Mouse (Mus musculus) neural tube, embryonic 15.5 days (tissue): ENCODE measurements around the gene Ptprm. TPM values are rescaled to one million over a fixed set of nuclear protein-coding genes. Genes with fewer than 3 reads are reported as not detected.

ENCODE experiments used
- ATAC-seq: fragments of 200-750 bp; cut with Nextera tagmentation; 2 replicates; pipeline ENCODE4 v1.8.0; 2017; ENCODE audit warnings: mild to moderate bottlenecking, moderate TSS enrichment, moderate library complexity; ENCODE audit not compliant: low FRiP score
- H3K27ac ChIP-seq: fragments of 300-500 bp; sonication (generic); replicated peaks from 2 replicates; pipeline ENCODE4 v1.5.1; 2015; ENCODE audit warnings: mild to moderate bottlenecking, inconsistent platforms
- H3K27me3 ChIP-seq: fragments of 300-500 bp; sonication (generic); replicated peaks from 2 replicates; pipeline ENCODE4 v1.6.1; 2015; ENCODE audit warnings: inconsistent platforms
- H3K36me3 ChIP-seq: fragments of 300-500 bp; sonication (generic); 2 replicates; pipeline ENCODE4 v1.6.1; 2015; ENCODE audit warnings: inconsistent platforms
- H3K4me1 ChIP-seq: fragments of 300-500 bp; sonication (generic); 2 replicates; pipeline ENCODE4 v1.6.1; 2015; ENCODE audit warnings: inconsistent platforms
- H3K4me2 ChIP-seq: fragments of 300-500 bp; sonication (generic); 2 replicates; pipeline ENCODE4 v1.6.1; 2015; ENCODE audit warnings: inconsistent platforms, mild to moderate bottlenecking, moderate library complexity
- H3K4me3 ChIP-seq: fragments of 300-500 bp; sonication (generic); replicated peaks from 2 replicates; pipeline ENCODE4 v1.5.1; 2015; ENCODE audit warnings: mild to moderate bottlenecking, inconsistent platforms
- H3K9ac ChIP-seq: fragments of 300-500 bp; sonication (generic); replicated peaks from 2 replicates; pipeline ENCODE4 v1.6.1; 2015; ENCODE audit warnings: mild to moderate bottlenecking, inconsistent platforms
- H3K9me3 ChIP-seq: fragments of 300-500 bp; sonication (generic); replicated peaks from 2 replicates; pipeline ENCODE4 v1.6.1; 2016; ENCODE audit warnings: inconsistent platforms
- WGBS: fragments of 180-500 bp; shearing (Covaris S2); methylation state at CpG from one replicate; pipeline ENCODE4 v1.1.7; 2015; ENCODE audit warnings: mixed read lengths; 5-methylcytosine and 5-hydroxymethylcytosine counted together
- polyA plus RNA-seq: library from polyadenylated mRNA; unstranded; fragments of >200 nt; fragmentation: Nextera tagmentation; extraction: Ambion mirVana; gene quantifications from 2 replicates; pipeline ENCODE4 v1.2.1, GENCODE M21; 2015

The Ptprm gene
- polyA plus RNA-seq, 1 experiment from 2014 or later = 25.3 TPM

DNA sequence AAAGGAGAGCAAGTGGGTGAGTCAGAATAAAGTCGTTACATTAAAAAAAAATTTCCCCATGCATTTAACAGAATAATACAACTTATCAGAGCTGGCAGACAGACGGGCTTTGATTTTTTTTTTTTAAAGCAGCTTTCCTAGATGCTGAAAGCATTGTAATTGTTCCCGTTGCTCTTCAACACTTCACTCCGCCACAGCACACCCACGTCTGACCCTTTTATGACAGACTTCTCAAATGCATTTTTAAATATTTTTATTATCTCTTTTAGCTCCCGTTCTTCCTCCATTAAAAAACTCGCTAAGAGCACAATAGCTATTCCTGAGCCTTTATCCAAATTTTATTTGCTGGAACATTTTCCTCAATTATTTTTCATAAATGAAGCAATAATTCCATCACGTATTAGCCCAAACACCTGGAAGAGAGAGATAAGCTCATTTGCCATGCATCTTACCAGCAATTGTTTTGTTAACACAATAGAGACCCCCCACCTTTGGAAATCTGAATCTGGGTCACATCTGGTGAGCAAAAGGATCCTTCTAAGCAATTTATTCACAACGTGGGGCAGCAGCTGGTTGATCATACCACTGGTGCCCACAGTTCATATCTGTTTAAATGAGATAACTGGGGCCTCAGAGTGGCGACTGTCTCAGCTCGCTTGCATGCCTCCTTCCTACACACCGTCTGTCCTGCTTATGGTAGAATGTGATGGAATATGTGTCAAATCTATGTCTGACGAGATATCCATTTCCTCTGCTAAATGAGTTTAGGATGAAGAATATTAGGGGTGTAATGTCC is 463.0 kb downstream of the Ptprm start:
- ATAC-seq = no peak
- H3K27ac ChIP-seq = no peak overlapping the region
- no peaks in the 10 kb centered on the region for H3K27me3 ChIP-seq
- no peaks in the 10 kb centered on the region; the same call in 1 of the 2 replicates for H3K4me1 ChIP-seq
- no peaks in the 10 kb centered on the region for H3K9me3 ChIP-seq
- no peaks in the 10 kb centered on the region for H3K36me3 ChIP-seq
- 38% methylated on average over 13 of the region's 13 CpGs for WGBS
- H3K9ac ChIP-seq = no peak overlapping the region
- no peak overlapping the region for H3K4me2 ChIP-seq
- H3K4me3 ChIP-seq = no peak overlapping the region

DNA sequence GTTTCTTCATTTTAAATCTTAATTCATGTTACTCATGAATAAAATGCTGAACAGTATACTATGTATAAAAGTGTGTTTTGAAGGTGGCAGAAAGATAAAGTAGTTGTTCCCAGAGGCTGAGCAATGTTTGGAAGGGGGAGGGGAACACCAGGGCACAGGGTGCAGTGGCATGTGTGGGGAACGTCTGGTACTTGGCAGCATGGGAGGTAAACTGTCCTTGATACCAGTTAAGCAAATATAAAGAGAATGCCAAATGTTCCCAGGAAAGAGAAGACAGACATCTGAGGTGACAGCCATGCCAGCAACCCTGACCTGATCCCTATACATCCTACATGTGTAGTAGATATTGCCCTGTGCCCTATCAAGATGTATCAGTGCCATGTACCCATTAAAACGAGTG is 472.0 kb downstream of the Ptprm start:
- H3K4me2 ChIP-seq = no peak overlapping the region
- H3K36me3 ChIP-seq = no peaks in the 10 kb centered on the region
- H3K27me3 ChIP-seq = no peaks in the 10 kb centered on the region
- H3K9me3 ChIP-seq = no peaks in the 10 kb centered on the region
- WGBS = 77% methylated on average over 2 of the region's 2 CpGs
- no peak overlapping the region for H3K27ac ChIP-seq
- ATAC-seq = no peak
- H3K4me1 ChIP-seq = 0 out of 2 replicates have a peak, but pooled peaks cover 4% of the 10 kb centered on the region
- no peak overlapping the region for H3K4me3 ChIP-seq
- H3K9ac ChIP-seq = no peak overlapping the region

DNA sequence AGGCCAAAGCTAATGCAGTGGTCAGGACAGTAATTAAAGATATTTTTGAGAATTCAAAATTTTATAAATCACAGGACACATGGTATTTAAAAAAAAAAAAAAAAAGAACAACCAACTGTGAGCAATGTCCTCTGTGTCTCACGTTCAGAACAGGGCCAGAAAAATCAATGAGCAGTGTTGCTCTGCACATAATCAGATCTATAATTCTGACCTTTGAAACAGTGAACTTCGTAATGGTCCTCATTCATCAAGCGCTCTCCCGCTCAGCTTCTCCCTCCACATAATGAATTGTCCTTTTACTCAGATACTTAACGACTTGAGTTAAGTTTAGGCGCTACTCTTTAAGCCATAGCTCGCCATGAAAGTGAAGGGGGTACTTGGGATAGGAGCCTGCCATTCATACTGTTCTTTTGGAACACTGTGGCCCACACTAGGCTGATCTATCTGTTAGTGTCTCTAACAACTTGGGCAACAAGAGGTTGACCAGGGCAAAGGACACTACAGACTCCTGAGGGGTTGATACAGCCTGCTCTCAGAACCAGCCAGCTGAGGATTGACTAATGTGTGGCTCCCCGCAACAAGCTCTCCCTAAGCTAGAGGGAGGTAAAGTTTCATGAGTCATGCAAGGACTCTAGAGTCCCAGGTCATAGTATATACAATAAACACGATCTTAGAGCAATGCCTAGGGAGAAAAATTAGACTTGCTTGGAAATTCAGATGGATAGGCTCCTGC is 473.1 kb downstream of the Ptprm start:
- H3K9ac ChIP-seq = no peak overlapping the region
- 80% methylated on average over 9 of the region's 9 CpGs for WGBS
- no peaks in the 10 kb centered on the region for H3K36me3 ChIP-seq
- 0 out of 2 replicates have a peak, but pooled peaks cover 4% of the 10 kb centered on the region for H3K4me1 ChIP-seq
- no peak overlapping the region for H3K4me2 ChIP-seq
- H3K9me3 ChIP-seq = no peaks in the 10 kb centered on the region
- H3K27ac ChIP-seq = no peak overlapping the region
- no peak overlapping the region for H3K4me3 ChIP-seq
- no peaks in the 10 kb centered on the region for H3K27me3 ChIP-seq
- ATAC-seq = no peak

DNA sequence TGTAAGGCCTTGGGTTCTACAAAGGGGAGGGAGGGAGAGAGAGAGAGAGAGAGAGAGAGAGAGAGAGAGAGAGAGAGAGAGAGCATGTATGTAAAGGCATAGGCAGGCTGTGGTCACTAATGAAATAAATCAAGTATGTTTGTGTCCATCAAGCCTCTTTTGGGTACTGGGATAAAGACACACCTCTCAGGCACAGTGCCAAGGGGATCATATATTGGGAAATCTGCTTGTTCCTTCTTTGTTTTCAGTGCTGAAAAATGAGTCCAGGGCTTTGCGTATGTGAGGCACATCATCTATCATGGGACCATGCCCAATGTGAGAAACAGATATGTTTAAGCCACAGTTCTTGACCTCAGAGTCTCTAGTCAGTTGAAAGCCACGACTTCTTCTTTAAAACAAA is 475.1 kb downstream of the Ptprm start:
- WGBS = 84% methylated on average over 2 of the region's 2 CpGs
- H3K4me3 ChIP-seq = no peak overlapping the region
- no peak for ATAC-seq

DNA sequence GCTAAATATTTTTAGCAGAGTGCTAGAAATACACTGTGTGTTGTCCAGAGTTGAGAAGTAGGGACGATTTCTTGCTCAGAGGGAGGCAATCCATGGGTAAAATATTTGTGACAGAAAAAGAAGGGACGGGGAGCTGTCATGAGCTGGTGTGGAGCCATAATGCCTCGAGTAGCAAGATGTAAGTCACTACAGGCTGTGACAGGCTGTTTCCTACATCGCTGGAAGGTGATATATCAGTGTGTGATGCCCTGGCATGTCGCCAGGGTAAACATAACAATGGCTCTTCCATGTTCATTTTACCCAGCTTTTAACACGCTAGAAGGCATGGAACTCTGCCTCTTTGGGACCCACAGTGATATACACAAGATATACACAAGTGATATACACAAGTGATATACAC is 476.7 kb downstream of the Ptprm start:
- Histone ChIP-seq H3K4me1 (peaks cover 8% of the 10 kb centered on the region; the same call in 1 of the 2 replicates), H3K27ac (no peak overlapping the region), H3K27me3 (no peaks in the 10 kb centered on the region), H3K4me3 (no peak overlapping the region), H3K9me3 (no peaks in the 10 kb centered on the region), H3K36me3 (no peaks in the 10 kb centered on the region), H3K9ac (no peak overlapping the region), H3K4me2 (no peak overlapping the region)
- ATAC-seq = no peak
- WGBS = 51% methylated on average over 6 of the region's 6 CpGs

More for the DNA sequence above, 475.1 kb downstream of the Ptprm start:
- Histone ChIP-seq H3K4me2 (no peak overlapping the region), H3K27ac (no peak overlapping the region), H3K27me3 (no peaks in the 10 kb centered on the region), H3K9me3 (no peaks in the 10 kb centered on the region), H3K9ac (no peak overlapping the region), H3K4me1 (peaks cover 8% of the 10 kb centered on the region; the same call in 1 of the 2 replicates), H3K36me3 (no peaks in the 10 kb centered on the region)

DNA sequence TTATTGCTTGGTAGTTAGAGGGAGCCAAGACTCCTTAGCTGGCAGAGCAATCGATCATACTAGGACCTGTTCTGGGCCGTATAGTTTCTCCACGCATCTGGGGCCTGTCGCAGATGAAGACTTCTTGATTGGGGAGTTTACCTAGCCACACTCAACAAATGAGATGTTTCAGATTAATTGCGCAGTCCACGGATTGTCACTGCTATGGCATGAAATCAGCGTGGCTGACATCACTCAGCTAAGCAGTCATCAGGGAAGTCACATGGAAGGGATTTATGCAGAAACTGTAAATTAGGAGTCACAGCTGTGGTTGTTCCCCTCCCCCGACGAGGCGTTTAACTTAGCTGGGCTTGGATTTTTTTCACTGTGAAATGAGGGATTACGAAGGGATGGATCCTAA is 479.4 kb downstream of the Ptprm start:
- Histone ChIP-seq H3K4me3 (no peak overlapping the region), H3K4me1 (peaks cover 16% of the 10 kb centered on the region), H3K36me3 (no peaks in the 10 kb centered on the region), H3K9me3 (no peaks in the 10 kb centered on the region), H3K27ac (no peak overlapping the region), H3K27me3 (no peaks in the 10 kb centered on the region), H3K9ac (no peak overlapping the region), H3K4me2 (no peak overlapping the region)
- WGBS = 37% methylated on average over 11 of the region's 11 CpGs
- no peak for ATAC-seq

DNA sequence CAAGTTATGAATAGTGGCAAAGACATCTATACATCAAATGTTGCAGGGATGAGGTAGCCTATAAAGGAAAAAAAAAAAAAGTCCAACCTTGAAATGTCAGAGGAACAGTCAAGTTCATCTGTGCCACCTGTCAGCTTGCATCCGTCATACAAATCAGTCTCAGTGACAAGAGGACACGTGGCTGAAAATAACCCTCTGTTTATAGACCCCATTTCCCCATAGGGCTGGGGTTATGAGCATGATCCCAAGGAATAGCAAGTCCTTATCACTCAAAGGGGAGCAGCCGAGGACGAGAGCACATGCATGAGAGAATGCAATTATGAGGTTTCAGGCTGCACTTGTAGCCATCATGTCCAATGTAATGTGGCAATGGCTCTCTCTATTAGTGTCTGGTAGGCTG is 482.9 kb downstream of the Ptprm start:
- H3K27ac ChIP-seq = no peak overlapping the region
- ATAC-seq = no peak
- 72% methylated on average over 4 of the region's 4 CpGs for WGBS
- no peak overlapping the region for H3K4me3 ChIP-seq
- H3K9me3 ChIP-seq = no peaks in the 10 kb centered on the region
- H3K4me2 ChIP-seq = no peak overlapping the region
- H3K27me3 ChIP-seq = no peaks in the 10 kb centered on the region
- H3K4me1 ChIP-seq = peaks cover 25% of the 10 kb centered on the region
- no peak overlapping the region for H3K9ac ChIP-seq
- no peaks in the 10 kb centered on the region for H3K36me3 ChIP-seq

DNA sequence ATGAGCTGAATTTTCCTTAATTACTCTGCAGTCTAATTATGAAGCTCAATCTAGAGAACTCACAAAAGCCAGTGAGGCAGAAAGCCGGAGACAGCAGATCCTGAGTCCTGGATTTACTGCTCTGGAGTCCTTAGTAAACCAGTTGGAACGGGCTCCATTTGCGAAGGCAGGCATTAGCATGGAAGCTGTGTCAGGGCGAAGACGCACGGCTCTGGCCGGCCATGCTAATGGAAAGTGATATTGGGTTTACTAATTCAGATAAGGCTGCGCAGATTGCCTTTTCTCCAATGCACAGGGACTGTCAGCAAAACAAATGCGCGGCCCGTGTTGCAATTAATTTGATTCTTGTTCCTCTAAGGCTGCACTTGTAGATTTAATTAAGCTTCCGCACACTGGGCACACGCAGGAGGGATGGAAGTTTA is 484.7 kb downstream of the Ptprm start:
- Histone ChIP-seq H3K9ac (no peak overlapping the region), H3K4me2 (peak overlapping the region; percentile 43), H3K4me1 (peaks cover 27% of the 10 kb centered on the region), H3K9me3 (no peaks in the 10 kb centered on the region), H3K27ac (peak overlapping the region; percentile 72), H3K36me3 (no peaks in the 10 kb centered on the region), H3K4me3 (no peak overlapping the region), H3K27me3 (no peaks in the 10 kb centered on the region)
- 17% methylated on average over 13 of the region's 13 CpGs for WGBS
- peak; percentile 85 for ATAC-seq

DNA sequence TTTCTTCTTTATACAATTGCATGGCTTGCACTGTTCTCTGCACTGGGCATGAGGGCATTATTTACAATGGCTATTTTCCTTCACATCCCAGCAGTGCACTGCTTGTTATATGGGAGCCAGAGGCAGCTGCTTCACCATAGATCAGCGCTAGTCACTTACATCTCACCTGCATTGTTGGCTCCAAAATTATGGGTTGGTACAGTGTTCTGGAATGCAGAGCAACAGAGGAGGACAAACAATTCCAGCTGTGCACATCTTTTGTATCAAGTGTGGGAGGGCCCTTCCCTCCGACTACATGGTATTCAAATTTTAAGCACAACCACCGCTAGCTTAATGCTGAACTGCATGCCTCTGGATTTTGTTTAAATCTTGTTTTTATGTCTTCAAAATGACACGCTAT is 489.8 kb downstream of the Ptprm start:
- ATAC-seq = peak; percentile 29; the same call in 1 of the 2 replicates
- 35% methylated on average over 4 of the region's 4 CpGs for WGBS

DNA sequence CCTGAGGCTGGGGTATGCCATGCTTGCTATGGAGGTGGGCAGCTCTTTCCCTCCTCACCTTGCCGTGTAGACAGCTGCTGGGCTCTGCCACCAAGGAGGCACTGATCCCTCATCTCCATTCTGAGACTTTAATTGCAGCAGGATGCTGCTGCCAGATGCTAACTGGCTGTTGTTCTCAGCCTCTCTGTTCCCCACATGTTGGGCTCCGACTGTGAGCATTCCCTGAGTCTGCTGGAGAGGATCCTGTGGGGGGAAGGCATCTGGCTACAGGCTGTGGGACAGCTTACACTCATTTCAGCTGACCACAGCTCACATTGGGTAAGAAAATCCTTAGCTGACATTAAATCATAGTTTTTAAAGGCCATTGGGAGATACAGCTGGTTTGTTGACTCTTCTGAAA is 492.7 kb downstream of the Ptprm start:
- Histone ChIP-seq H3K9ac (no peak overlapping the region), H3K36me3 (no peaks in the 10 kb centered on the region), H3K4me3 (no peak overlapping the region), H3K9me3 (no peaks in the 10 kb centered on the region), H3K27me3 (no peaks in the 10 kb centered on the region), H3K4me2 (no peak overlapping the region), H3K27ac (no peak overlapping the region), H3K4me1 (peaks cover 15% of the 10 kb centered on the region; the same call in 1 of the 2 replicates)
- ATAC-seq = no peak
- WGBS = 26% methylated on average over 2 of the region's 2 CpGs

More for the DNA sequence above, 489.8 kb downstream of the Ptprm start:
- Histone ChIP-seq H3K9me3 (no peaks in the 10 kb centered on the region), H3K4me3 (no peak overlapping the region), H3K4me2 (no peak overlapping the region), H3K27ac (peak overlapping the region; percentile 56; the same call in 1 of the 2 replicates), H3K27me3 (no peaks in the 10 kb centered on the region), H3K36me3 (no peaks in the 10 kb centered on the region), H3K9ac (no peak overlapping the region), H3K4me1 (peaks cover 24% of the 10 kb centered on the region)

DNA sequence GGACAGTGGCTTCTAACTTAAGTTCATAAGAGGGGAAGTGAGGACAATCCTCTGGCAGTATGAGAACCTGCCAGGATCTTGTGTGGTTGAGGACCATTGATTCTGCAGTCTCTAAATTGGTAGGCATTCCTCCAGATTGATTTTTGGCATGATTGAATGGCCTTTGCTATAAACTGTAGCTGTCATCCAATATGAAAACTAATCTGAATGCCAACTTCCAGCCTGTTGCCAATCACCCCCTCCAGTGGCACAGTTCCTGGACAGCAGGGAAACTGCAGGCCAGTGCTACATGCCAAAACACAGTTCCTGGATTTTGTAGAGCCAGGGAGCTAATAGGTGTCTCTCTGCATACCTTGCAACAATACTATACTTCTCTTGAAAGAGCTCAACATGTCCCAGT is 495.5 kb downstream of the Ptprm start:
- H3K36me3 ChIP-seq = no peaks in the 10 kb centered on the region
- H3K4me2 ChIP-seq = no peak overlapping the region
- no peaks in the 10 kb centered on the region for H3K9me3 ChIP-seq
- ATAC-seq = no peak
- no peak overlapping the region for H3K27ac ChIP-seq
- peaks cover 7% of the 10 kb centered on the region; the same call in 1 of the 2 replicates for H3K4me1 ChIP-seq
- no peaks in the 10 kb centered on the region for H3K27me3 ChIP-seq
- H3K4me3 ChIP-seq = no peak overlapping the region
- H3K9ac ChIP-seq = no peak overlapping the region

DNA sequence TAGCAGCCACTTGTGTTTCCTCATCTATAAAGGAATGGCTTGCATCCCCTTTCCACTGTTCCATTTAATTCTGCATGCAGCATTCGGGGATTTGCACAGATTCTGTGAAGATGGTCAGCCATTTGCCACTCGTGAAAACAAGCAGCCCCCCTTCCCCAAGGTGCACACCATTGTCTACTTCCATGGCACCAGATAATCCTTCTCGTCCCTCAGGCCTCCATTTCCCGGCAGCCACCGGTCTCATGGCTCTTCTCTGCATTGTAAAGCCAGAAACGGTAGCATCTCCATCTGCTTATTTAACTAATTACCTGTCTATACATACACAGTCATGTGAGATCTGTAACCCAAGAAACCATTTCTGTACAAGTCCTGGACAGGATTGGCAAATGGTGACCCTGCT is 501.8 kb downstream of the Ptprm start:
- no peaks in the 10 kb centered on the region for H3K27me3 ChIP-seq
- H3K4me1 ChIP-seq = 0 out of 2 replicates have a peak, but pooled peaks cover 6% of the 10 kb centered on the region
- no peak overlapping the region for H3K4me2 ChIP-seq
- 77% methylated on average over 6 of the region's 6 CpGs for WGBS
- no peak overlapping the region for H3K4me3 ChIP-seq
- H3K9ac ChIP-seq = no peak overlapping the region
- no peaks in the 10 kb centered on the region for H3K36me3 ChIP-seq
- H3K9me3 ChIP-seq = no peaks in the 10 kb centered on the region
- H3K27ac ChIP-seq = no peak overlapping the region
- ATAC-seq = no peak
